ENCODE assay signal across 10 mouse cellular contexts in the genomic region with DNA sequence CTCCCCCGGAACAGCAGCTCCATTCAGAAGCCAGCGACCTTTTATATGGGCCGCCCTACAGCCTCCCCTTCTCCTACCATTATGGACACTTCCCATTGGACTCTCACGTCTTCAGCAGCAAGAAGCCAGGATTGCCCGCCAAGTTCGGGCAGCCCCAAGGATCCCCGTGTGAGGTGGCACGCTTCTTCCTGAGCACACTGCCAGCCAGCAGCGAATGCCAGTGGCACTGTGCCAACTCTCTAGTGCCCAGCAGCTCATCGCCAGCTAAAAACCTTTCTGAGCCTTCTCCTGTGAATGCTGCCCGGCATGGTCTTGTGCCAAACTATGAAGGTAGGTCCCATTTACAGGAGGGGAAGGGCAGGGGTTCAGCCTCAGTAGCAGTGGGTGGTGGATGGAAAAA. TPM values are rescaled to one million over a fixed set of nuclear protein-coding genes. Genes with fewer than 3 reads are reported as not detected.
DNase-seq lines count a peak whose midpoint lies in the region; ATAC-seq and TF ChIP-seq lines count a peak whose summit lies in the region.
"Had no signal": no experiment of that assay in that cellular context is flagged by ENCODE, and none has a peak within 500 bp of the region (broad histone marks: within the 10 kb centered on the region; RNA-seq: fewer than 3 reads in every experiment).

No protein-coding gene starts in this region.

- no peak for ATAC-seq in kidney, embryonic 14.5 days (ENCODE audit: low FRiP score, low TSS enrichment)
- ATAC-seq in cerebellum, adult (ENCODE audit: insufficient number of reproducible peaks, low FRiP score, low TSS enrichment): 0 out of 2 replicates have a peak, but pooled peaks have one; percentile 38
- no peak for ATAC-seq in megakaryocyte-erythroid progenitor cell, adult 5-6 weeks (replicated peaks; ENCODE audit: low FRiP score, low TSS enrichment, poor library complexity, severe bottlenecking)
- no peak for ATAC-seq in liver, postnatal 0 days

- H3K27me3 ChIP-seq in kidney, embryonic 14.5 days (ENCODE audit: control insufficient read depth, insufficient read depth, low read length): peaks cover 62% of the 10 kb centered on the region
- H3K27me3 ChIP-seq in liver, postnatal 0 days (ENCODE audit: insufficient read depth, low read length): peaks cover 51% of the 10 kb centered on the region

- H3K27ac ChIP-seq in kidney, embryonic 14.5 days (ENCODE audit: low read depth, low read length): no peak overlapping the region
- H3K27ac ChIP-seq in liver, postnatal 0 days (ENCODE audit: low read depth): no peak overlapping the region
- H3K27ac ChIP-seq: layer of hippocampus, adult 2 months had no signal

- peak; percentile 43 for DNase-seq in kidney, adult 18-20 months
- peak; percentile 42 for DNase-seq in Muller cell, postnatal 12 days (ENCODE audit: inconsistent ontology term)
- DNase-seq in kidney, postnatal 14 days: peak; percentile 62
- no peak for DNase-seq in liver, postnatal 0 days
- DNase-seq in thymus, postnatal 25 days: no peak

- H3K9ac ChIP-seq in kidney, embryonic 14.5 days (ENCODE audit: low read depth, low read length): no peak overlapping the region
- H3K9ac ChIP-seq in liver, postnatal 0 days (replicated peaks): no peak overlapping the region

- 85% methylated on average over 11 of the region's 11 CpGs for WGBS in kidney, embryonic 14.5 days
- WGBS in liver, postnatal 0 days (ENCODE audit: insufficient replicate concordance): 78% methylated on average over 11 of the region's 11 CpGs

- H3K4me2 ChIP-seq in kidney, embryonic 14.5 days (replicated peaks; ENCODE audit: low read depth, low read length): no peak overlapping the region
- no peak overlapping the region for H3K4me2 ChIP-seq in liver, postnatal 0 days (ENCODE audit: low read depth, low read length)

- peaks cover 5% of the 10 kb centered on the region for H3K4me1 ChIP-seq in kidney, embryonic 14.5 days (ENCODE audit: control insufficient read depth, insufficient read depth, low read length)
- no peaks in the 10 kb centered on the region for H3K4me1 ChIP-seq in liver, postnatal 0 days (ENCODE audit: insufficient read depth)

- TF ChIP-seq CTCF in liver, postnatal 0 days (IDR thresholded peaks at IDR 0.05; ENCODE audit: low read depth): no peak

- TF ChIP-seq EP300 in liver, postnatal 0 days (IDR thresholded peaks at IDR 0.05; ENCODE audit: low read depth): no peak

- no peak overlapping the region for H3K4me3 ChIP-seq in kidney, embryonic 14.5 days (ENCODE audit: low read length)
- H3K4me3 ChIP-seq in liver, postnatal 0 days (ENCODE audit: low read depth, low read length): no peak overlapping the region
- H3K4me3 ChIP-seq: erythroblast, embryonic 14.5 days; layer of hippocampus, adult 2 months had no signal

- no peaks in the 10 kb centered on the region for H3K9me3 ChIP-seq in kidney, embryonic 14.5 days (ENCODE audit: control insufficient read depth, low read length)
- no peaks in the 10 kb centered on the region for H3K9me3 ChIP-seq in liver, postnatal 0 days (ENCODE audit: low read length)

- H3K36me3 ChIP-seq in kidney, embryonic 14.5 days (ENCODE audit: control insufficient read depth, insufficient read depth, low read length): no peaks in the 10 kb centered on the region
- no peaks in the 10 kb centered on the region for H3K36me3 ChIP-seq in liver, postnatal 0 days (replicated peaks; ENCODE audit: insufficient read depth, low read length)

RNA-seq across cellular contexts. Expression of a gene that starts 38.5 kb away (rescaled TPM):
- polyA plus RNA-seq in kidney, embryonic 14.5 days (2014; fragmentation: Nextera tagmentation; extraction: Ambion mirVana): 2.2 and 2.5 TPM in 2 replicates
- total RNA-seq in megakaryocyte-erythroid progenitor cell, adult 5-6 weeks (2014; fragmentation: Nextera tagmentation): not detected in 2 replicates
- total RNA-seq in megakaryocyte-erythroid progenitor cell, adult 5-6 weeks (2017): not detected in 2 replicates
- not detected in 2 replicates for polyA plus RNA-seq in liver, postnatal 0 days (2015; fragmentation: Nextera tagmentation; extraction: Ambion mirVana)
- polyA plus RNA-seq: erythroblast, embryonic 14.5 days had no signal

Comparison
In these comparisons a context has a peak if more than half of its experiments do, and no peak if none do; other contexts are left out.
1. DNase-seq: peak in kidney, adult 18-20 months (single experiment), Muller cell, postnatal 12 days (single experiment) and kidney, postnatal 14 days (single experiment); none in liver, postnatal 0 days (single experiment) and thymus, postnatal 25 days (single experiment).